Mouse (Mus musculus): ENCODE data around the gene Il5ra.

The Il5ra gene

GRCm38 (mm10) chr6:106732563-106732962 lies 16.3 kb downstream of the Il5ra start:
- no peak for DNase-seq

- no peak for DNase-seq
These were observed 19.0 kb downstream of the Il5ra start for GRCm38 (mm10) chr6:106729682-106730314.

GRCm38 (mm10) chr6:106727703-106728102 lies 21.1 kb downstream of the Il5ra start:
- DNase-seq, result no peak

- no peak for DNase-seq
These were observed 22.8 kb downstream of the Il5ra start for GRCm38 (mm10) chr6:106726078-106726477.

- DNase-seq, result no peak
These were observed 23.2 kb downstream of the Il5ra start for GRCm38 (mm10) chr6:106725642-106726041.

GRCm38 (mm10) chr6:106705506-106706035 lies 43.3 kb downstream of the Il5ra start:
- DNase-seq, result no peak

GRCm38 (mm10) chr6:106701931-106702330 lies 46.9 kb downstream of the Il5ra start:
- no peak for DNase-seq

GRCm38 (mm10) chr6:106675581-106675980 lies 73.3 kb downstream of the Il5ra start:
- DNase-seq, result no peak

GRCm38 (mm10) chr6:106663780-106664651 lies 84.8 kb downstream of the Il5ra start:
- DNase-seq, result peak; percentile 19 to 25

Data from cerebellum, postnatal 36 days (tissue).